Mouse (Mus musculus) gastrocnemius, adult 18-20 months (tissue): ENCODE measurements around the gene Gm17387. TPM values are rescaled to one million over a fixed set of nuclear protein-coding genes. Genes with fewer than 3 reads are reported as not detected.
A peak's percentile ranks its signal among the peaks of the same experiment; 100 is the strongest.
"Not testable (repeated sequence)": the region's sequence is repeated elsewhere in the genome, so short reads cannot be mapped to it uniquely, and the experiment has no call there.

Experiments used
- DNase-seq: peaks from one replicate; pipeline ENCODE4 v3.0.0; 2021; ENCODE audit warnings: low spot score
- total RNA-seq, 2 experiments: library from RNA; stranded (reverse); gene quantifications; 2 replicates each; pipeline ENCODE4 v1.2.3; 2021

Gm17387 gene
- total RNA-seq, 2 experiments from 2014 or later, result not detected

DNA sequence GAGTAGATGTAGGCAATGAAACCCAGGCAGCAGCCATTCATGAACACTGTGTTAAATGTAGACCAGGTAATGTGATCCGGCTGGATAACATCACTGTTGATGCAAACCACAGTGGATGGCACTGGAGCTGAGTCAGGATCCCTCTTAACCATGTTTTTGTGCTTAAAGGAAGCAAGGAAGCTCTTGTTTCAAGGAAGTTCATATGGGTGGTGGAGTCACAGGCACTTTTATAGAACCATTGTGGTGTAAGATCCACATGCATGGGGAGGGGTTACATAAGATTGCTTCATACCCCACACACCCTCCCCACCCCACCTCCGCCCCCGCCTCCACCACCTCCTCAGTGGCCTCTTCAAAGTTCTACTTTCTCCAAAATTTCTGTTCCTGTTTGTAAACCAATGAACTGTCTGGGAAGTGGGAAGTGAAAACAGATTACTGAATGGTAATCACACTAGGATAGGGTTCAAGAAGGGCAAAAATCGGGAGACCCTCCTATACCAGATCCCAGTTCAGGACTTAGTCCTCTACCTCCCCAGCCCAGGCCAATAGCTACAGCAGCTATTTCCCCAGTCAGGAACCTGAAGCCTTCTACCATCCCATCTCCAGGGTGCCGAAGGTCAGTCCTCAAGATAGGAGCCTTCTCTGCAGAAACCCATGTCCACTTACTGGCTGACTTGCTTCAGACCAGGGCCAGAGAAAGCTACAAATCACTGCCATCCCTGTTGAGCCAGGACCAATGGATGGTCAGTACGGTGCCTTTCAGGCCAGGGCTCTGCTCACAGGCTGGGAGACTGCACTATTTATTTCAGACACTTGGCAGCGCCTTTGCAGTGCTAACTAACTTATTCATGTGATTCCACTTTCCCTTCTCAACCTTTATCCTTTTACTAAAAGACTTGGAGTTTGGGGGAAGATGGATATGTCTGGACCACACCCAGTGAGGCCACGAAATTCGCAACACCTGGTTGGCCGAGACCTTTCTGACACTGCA is 11.9 kb upstream of the Gm17387 start:
- no peak for DNase-seq

DNA sequence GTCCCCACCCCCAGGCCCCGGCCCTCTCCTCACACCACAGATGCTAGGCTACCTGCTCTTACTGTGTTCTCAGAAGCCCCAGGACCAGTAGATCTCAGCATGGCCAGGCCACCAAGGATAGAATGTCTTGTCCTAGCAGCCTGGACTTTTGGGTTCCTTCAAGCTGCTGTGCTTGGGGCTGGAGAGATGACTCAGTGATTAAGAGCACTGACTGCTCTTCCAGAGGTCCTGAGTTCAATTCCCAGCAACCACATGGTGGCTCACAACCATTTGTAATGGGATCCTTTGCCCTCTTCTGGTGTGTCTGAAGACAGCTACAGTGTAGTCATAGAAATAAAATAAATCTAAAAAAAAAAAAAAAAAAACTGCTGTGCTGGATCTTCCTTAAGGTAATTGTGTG is 11.1 kb upstream of the Gm17387 start, which contains the start of gene Ifitm6:
TSS of gene Ifitm6 (minus strand) at position 101 of the 400 bp plus-strand sequence.
- not testable (repeated sequence) for DNase-seq

DNA sequence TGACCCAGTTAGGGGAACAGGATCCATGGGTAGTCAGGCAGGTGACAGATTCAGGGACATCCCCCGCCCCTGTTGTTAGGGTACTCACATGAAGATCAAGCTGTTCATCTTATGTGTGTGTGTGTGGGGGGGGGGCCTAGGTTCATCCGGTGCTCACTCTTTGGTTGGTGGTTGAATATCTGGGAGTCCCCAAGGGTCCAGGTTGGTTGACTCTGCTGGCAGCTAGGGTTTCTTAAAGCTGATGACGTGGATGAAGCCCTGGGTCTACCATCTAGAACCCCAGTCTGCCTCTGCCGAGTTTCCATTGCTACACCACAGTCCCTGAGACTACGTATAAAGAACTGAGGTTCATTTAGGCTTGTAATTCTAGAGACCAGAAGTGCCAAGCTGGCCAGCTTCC is 9.9 kb upstream of the Gm17387 start:
- no peak for DNase-seq

DNA sequence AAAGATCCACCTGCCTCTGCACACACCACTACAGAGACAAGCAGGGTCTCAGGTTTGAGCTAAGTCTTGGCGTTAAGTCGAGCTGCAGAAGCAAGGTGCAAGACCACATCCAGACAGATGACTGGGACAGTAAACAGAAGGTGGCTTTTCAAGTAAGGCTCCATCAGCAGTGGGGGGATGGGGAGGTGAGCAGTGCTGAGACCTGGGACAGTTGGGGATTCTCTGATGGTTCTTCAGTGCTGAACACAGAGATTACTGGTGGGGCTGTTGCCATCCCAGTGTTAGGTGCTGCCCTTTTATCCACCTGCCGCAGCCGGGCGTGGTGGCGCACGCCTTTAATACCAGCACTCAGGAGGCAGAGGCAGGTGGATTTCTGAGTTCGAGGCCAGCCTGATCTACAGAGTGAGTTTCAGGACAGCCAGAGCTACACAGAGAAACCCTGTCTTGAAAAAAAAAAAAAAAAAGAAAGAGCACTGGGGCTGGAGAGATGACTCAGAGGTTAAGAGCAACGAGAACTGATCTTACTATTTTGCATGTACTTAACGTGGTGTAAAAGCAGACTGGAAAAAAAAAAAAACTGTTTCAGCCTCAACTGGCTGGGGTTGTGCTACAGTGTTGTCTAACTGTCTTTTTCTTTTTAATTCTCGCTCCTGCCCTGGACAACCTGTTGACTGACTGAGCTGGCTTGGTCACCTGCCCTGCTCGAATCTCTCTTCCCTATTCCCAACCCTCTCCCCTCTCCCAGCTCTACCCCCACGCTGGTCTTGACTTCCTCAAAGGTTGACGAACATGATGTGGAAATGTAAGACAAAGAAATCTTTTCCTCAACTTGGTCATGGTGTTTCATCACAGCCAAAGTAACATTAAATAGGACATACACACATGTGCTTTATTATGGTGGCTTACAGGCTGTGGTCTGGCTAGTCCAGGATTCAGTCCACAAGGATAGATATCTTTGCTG is 7.2 kb upstream of the Gm17387 start:
- no peak for DNase-seq

DNA sequence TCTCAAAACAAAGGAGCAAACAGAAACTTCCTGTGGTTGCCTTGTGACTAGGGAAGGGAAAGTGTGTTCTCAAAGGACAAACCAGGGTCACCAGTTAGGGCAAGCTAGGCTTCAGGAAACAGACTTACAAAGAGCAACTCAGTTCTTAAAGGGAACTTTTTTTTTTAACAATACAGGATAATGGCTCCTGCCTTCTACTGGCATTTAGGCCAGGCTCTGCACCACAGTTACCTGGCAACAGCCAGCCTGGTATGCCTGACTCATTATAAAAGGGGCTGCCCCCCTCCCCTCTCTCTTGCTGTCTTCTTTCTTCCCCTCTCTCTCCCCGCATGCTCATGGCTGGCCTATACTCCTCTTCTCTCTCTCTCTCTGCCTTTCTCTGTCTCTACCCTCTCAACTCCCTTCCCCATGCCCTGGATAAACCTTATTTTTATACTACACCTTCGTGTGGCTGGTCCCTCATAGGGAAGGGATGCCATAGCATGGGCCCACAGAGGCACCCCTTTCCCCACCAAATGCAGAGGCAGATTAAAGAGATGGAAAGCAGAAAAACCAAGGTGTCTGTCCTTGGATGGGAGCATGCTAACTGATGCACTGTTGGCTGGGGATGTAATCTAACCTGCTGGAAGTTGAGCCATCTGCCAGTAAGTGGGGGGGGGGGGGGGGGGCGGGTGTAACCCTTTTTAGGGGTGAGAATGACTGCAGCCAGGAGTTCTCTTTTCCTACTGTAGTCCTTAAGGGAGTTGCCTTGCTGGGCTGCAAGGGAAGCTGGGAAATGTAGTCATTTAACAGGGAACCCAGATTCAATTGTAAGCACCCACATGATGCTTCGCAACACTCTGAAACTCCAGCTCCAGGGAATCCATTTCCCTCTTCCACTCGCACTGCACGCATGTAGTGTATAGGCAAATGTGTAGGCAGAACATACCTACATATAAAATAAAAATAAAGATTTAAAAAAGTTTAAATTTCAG is 3.8 kb upstream of the Gm17387 start:
- DNase-seq, result no peak

DNA sequence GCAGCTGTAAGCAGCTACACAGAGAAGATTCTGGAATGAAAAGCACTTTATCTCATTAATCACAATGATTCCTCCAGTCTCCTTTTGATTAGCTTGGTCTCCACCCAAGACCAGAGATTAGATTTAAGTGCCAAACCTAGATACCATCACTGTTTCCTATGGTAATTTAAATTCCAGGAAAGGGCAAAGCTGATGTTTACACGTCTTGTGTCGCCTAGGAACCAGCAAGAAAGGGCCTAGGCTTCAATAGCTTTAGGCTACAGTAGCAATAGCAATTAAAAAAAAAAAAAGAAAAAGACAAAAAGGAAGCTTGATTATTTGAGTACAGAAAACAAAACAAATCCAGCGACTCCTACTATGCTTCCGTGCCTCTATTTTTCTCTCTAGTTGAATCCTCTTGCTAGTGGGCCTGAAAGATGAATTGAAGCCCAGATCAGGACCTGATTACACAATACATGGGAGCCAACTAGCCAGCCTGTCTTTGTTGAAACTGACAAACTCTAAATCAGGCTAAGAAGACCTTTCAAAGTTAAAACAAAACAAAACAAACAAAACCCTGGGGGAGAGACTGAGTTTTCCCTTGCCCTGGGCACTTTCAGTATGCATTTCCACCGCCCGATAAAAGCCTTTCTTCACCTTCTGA is 2.7 kb upstream of the Gm17387 start:
- DNase-seq, result no peak

DNA sequence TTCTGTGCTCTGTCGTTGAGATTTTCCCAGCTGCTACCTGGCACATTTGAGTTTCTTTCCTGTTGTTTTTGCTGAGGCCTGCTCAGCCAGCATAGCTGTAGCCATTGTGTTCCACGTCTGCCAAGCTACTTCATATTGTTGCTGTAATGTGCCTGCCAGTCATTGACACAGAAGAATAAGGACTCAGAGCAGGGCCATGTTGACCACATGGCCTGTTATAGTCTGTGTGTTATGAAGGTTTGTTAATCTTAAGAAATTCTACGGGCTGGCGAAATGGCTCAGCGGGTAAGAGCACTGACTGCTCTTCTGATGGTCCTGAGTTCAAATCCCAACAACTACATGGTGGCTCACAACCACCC is 2.2 kb upstream of the Gm17387 start:
- no peak for DNase-seq

DNA sequence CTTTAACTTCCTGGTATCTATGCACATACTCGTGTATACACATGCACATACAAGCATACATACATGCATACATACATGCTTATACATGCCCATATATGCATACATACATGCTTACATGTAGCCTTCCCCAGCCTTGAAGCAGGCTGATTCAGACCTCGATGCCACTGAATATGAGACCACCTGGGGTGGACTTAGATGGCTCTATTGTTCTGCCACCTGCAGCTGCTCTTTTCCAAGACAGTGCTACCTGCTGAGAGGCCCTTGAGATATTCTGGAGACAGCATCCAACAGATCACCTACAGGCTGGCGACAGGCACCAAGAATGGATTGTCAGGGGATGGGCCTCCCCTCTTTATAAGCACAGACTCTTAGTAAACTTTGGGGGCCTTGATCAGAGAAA is 1.5 kb downstream of the Gm17387 start:
- no peak for DNase-seq

DNA sequence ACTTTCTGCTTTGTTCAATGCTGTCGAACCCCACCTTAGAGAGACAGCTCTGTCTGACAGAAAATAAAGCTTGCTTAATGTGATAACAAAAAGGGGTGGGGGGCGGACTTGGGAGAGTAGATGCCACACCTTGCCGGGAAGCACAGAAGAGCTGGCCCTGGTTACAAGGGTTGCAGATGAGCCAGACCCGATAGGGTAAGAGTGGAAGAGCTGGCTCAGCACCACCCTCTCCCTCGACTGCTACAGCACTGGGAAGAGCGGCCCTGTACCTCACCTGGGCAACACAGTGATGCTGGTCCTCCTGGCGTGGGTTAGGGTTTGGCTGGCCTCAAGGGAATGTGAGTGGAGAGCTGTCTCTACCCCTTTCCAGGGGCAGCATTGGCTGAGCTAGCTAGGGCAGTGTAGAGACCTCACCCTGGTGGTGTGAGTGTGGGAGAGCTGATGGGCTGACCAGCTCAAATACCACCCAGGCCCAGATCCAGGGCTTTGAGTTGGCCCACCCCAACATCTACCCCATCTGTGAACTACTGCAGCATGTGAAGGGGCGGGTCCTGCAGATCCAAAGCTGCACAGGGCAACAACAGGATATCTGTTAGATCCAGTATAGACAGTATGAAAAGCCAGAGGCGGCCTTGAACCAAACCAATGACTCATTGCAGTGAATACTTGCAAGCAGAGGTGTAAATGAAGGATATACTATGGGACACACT is 3.7 kb downstream of the Gm17387 start:
- DNase-seq, result no peak

DNA sequence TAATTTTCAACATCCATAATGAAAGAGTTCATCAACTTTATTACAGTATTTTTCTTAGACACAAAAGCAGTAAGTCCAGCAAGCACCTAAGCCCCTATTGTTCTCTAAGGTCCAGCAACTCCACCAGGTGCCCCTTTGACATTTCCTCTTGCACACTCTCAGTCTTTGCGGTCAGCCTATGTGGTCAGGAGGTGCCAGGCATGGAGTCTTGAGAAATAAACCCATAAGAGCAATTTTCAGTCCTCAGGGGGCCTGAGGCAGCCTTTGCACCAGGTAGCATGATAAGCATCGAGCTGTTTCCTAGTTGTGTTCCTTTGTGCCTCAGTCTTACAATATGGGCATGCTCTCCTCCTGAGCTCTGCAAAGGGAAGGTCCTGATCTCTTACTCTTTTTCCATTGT is 7.7 kb downstream of the Gm17387 start:
- DNase-seq, result not testable (repeated sequence)

DNA sequence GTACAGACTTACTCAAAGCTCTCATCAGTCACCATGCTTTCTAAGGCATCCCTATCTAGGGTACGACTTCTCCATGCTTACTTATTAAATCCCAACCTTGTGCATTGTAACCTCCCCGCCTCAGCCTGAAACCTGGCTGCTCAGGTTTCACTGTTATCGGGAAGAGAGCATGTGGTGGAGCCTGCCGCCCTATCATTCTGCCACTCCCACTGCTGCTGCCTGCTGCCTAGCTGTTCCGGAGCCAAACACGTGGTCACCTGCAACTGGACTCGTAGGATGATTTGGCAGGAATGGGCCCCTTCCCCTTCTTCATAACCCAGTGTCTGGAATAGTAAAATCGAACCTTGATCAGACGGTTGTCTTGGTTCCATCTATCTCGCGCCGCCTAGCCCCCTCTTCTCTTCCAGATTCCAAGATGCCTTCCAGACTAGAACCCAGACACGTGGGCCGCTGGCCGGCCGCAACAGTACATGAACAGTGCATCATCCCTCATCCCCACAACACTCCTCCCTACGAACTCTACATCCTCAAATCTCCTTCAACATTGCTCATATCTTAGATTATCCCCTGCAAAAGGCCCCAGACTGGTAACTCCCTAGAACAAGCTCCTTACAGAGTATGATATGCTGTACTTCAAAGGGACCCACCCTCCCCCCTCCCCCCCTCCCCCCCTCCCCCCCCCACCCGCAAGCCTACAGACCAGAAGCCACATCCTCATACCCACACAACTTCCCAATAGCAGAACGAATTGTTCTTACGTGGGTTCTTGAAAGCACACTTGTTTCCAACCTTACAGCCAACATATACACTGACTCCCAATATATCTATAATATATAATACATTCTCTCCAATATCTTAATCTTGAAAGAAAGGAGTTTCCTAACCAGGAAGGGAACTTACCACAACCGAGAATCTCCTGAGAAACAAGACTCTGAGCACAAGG is 9.4 kb downstream of the Gm17387 start:
- DNase-seq, result no peak

DNA sequence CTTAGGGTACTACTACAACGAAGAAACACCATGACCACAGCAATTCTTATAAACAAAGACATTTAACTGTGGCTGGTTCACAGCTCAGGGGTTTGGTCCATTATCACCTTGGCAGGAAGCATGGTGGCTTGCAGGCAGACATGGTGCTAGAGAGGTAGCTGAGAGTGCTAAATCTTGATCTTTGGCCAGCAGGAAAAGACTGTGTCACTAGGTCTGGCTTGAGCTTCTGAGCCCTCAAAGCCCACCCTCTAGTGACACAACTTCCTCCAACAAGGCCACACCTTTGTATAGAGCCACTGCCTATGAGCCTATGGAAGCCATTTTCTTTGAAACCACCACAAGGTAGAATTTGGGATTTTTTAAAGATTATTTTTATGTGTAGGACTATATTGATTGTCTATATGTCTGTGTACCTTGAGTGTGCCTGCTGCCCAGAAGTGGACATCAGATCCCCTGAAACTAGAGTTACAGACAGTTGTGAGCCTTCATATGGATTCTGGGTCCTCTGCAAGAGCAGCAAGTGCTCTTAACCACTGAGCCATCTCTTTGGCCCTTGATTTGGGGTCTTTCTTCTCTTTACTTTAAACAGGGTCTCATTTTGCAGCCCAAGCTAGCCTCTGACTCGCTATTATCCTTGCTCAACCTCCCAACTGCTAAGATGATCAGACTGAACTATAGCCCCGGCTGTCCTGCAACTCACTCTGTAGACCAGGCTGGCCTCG is 10.6 kb downstream of the Gm17387 start:
- DNase-seq, result no peak

DNA sequence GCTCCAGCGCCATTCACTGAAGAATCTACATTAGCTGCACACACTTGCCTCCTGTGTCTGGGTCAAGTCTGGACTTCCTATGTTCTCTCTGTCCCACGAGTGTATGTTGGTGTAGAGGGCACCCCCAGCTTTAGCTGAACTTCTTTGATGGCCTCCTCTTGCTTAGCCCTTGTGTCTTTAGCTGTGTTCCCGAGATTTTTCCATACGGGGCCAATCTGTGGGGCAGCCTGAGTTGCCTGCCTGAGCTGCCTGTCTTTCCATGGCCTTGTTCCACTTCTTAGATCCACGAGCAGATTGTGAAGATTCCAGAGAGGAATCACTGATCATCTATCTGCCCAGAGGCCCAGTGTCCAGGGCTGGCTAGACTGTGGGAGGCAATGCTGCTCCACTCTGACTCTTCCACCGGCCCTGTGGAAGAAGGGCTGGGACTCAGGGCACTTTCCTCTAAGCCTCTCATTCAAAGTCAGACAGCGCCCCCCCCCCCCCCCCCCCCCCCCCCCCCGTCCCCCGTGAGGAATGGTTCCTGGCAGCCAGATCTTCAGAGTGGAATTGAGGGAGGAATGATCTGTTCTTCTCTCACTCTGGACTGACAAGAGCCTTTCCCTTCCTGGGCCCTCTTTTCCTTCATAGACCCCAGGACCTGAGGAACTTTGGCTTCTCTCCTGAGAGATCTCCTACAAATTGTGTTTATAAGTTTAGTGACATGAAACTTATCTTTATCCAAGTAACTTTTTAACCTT is 12.1 kb downstream of the Gm17387 start:
- DNase-seq, result no peak

DNA sequence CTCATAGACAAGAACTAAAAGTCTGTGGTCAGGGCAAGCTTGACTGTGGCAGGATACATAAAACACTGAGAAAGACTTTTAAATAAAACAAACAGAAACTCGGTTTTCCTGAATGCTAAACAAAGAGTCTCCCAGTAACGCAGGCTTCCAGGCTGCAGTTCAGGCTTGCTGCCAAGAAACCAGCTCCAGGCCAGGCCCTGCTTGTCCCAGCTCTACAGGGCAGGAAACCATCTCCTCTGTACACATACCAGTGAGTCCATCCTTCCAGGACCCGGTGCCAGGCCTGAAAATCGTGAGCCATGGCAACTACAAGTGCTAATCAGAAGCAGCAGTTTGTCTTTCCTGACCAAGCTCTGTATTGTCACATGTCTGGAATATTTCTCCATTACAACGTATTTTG is 12.7 kb downstream of the Gm17387 start:
- peak; percentile 70 for DNase-seq

DNA sequence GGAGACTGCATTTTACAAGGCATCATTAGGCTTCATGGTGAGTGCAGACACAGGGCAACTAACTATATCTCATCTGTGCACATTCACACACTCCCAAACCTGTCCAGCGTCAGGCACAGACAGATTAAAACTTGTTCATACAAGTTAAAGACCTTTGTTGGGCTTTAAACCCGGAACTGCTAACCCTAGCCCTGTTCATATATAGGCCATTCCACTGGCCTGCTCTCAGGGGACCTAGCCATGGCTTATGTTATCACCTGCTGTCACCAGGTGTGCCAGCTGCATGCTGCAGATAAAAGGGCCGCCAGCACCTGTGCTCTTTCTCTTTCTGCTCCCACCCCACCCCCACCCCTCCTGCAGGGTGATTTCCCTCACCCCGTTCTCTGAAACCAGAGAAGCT is 13.6 kb downstream of the Gm17387 start:
- no peak for DNase-seq

DNA sequence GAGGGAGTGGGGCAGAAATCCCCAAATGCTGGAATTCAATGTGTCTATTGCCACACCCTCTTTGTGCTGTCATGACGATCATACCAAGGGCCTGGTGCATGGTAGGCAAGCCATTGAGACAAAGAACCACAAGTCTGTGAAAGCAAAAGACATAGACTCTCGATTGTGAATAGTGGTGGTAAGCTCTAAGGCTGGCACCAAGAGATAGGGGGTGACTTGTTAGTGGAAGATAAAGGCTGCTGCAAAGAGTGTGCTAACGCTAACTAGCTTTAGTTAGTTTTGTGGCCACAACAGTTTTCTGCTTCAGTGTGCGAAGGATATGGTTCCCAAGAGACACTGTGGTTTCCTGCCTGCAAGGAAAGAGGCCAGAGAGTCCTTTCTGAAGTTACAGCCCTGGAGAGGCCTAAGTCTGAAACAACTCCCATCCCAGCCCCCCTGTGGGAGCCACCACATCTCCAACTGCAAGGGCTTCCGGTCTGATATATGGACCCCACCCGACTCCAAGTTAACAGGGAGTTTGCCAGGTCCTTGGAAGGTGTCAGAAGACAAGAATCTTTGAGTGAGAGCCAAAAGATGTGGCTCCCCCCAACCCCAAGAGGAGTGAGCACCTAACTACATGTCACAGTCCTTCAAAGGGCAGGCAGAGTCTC is 18.1 kb downstream of the Gm17387 start:
- DNase-seq, result peak; percentile 53
